Mouse (Mus musculus) frontal cortex, postnatal 10 days (tissue): Measurements from ENCODE around the gene Gm10681.
A peak's percentile ranks its signal among the peaks of the same experiment; 100 is the strongest.
"Not testable (repeated sequence)": the region's sequence is repeated elsewhere in the genome, so short reads cannot be mapped to it uniquely, and the experiment has no call there.

Experiments used
- DNase-seq, 2 experiments: peaks; one replicate each; pipeline ENCODE4 v3.0.0; 2022; ENCODE audit warnings: low spot score in 2 of 2, mixed read lengths in 1 of 2

Gene Gm10681

DNA sequence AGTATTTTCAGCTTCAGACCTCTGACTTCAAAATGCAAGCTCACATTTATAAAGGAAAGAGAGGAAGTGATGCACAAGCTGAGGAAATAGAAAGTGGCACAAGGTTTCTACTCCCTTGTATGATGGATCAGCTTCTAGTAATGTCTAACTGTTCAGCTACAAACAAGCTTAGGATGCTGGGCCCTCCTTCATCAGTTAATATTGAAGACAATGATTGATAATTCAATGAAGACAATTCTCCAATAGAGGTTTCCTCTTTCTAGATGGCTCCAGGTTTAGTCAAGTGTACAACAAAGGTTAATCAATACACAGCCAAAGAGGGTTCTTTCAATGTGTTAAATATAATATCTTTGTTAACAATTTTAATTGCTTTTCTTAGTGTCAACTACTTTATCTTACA lies at the start of gene Gm10681:
Gm10681 (minus strand) TSS at position 101 of the 400 bp plus-strand sequence.
- no peak for DNase-seq

DNA sequence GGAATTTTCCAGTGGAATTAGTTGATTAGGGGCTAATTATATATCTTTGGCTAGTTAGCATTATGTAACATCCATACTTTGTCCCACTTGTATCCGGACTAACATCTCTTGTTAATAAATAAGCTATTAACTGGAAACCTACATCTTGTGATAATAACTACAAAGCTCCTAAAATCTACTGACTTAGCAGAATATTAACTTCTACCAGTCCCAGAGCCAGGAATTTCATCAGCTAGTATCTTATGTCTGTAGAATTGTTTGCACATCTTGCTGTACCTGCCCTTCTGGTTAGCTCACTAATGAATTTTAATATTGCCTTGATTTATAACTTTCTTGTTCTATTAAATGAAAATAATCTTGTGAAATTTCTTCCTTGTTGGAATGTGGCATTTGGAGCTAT lies 46.5 kb upstream of the Gm10681 start:
- no peak for DNase-seq

DNA sequence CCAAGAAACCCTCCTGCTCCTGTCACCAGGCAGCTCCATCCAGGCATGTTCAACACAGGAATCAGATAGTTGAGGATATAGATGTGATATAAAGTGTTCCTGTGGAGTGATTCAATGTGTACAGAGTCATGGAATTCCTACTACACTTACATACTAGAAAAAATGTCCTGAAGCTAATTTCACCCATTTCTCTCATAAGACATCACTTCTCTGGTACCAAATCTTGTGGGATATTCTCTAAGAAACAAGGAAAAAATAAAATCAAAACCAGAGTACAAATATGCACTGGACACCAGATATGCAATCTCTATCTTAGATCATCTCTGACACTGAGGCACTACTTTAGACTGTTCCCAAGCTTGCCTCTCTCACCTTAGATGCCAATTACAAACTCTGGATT lies 41.5 kb upstream of the Gm10681 start, which contains the start of gene Hsd3b5:
Hsd3b5 (minus strand) TSS at position 101 of the 400 bp plus-strand sequence.
- no peak for DNase-seq

DNA sequence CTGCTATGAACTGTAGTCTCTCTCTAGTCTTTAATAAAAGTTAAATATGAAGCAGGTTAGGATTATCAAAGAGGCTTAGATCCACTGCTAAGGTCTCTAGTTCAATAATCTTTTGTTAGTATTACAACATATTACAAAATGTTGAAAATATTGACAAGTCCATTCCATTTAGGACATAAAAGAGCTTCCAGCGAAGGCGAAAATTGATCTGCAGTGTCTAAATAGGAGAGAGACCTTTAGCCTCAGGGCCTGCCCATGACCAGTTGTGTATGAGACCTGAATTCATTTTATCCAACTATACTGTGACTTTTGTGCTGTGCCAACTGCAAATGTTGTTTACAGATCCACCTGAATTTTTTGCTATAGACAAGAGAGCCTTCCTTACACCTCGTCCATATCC lies 41.0 kb upstream of the Gm10681 start:
- DNase-seq, result no peak

DNA sequence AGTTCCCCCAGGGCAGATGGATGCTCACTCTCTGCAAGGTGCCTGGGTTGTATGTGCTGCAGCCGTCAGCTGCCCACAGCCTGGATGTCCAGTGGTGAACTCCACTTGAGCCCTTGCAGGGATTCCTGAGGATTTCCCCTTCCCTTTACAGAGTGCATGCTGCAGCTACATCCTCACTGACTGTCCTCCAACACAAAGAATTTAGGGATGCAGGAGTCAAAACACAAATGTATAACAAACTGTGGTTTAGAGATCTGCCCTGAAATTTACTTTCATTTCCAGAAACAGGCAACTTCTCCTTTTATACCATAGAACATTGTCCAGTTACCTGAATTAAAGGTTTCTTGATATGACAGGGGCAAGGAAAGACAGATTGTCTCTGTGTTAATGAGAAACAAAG lies 28.2 kb upstream of the Gm10681 start:
- DNase-seq, result not testable (repeated sequence)

DNA sequence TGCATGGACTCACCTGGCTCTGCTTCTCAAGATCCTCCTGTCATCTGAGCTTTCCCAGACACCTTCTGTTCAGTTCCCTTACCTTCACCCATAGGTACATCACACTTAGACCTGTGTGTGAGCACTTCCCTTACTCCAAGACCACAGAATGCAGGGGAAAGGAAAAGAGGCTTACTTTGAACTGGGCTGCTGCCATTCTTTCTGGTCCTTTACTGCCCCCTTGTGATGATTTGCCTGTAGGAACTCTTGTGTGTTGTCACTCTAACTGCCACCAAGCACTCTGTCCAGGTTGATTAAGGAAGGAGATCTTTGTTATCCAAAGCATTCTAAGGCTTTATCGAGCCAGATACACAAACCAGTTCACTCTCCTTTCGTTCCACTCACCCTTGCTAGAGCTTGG lies 27.6 kb upstream of the Gm10681 start:
- not testable (repeated sequence) for DNase-seq

DNA sequence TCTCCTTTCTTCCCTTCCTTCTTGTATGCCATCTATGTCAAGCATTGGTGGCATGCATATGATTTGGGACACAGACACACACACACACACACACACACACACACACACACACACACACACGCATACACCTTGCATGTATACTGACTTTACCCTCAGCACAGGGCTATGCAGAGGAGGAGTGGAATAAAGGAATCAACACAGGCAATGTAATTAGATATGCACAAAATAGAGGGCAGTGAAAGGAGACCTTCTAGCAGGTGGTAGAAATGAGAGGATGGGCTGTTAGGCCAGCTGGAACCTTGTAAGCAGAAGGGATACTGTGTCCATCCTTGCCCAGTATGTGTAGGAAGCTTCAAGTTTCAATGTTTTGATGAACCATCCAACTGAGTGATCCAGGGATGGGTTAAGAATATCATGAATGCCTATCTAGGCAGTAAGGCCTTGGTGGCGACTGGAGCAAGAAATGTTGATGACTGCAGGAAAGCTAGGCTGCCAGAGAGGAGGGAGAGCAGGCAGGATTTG lies 25.9 kb upstream of the Gm10681 start:
- not testable (repeated sequence) for DNase-seq

DNA sequence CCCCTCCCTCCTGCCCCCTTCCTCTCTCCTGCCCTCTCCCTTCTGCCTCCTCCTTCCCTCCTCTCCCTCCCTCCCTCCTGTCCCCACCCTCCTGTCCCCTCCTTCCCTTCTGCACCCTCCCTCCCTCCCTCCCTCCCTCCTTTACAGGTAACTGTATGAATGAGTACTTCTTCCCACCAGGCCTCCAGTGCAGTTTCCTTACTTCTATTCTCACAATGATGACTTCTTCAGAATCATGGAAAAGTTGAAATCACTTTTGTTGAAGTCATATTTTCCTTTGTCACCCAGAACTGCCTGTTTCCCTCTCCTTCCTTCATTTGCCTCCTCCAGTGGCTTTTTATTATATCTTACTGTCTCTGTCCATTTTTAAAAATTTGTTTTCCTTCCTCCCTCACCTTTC lies 25.4 kb upstream of the Gm10681 start:
- DNase-seq, result no peak

DNA sequence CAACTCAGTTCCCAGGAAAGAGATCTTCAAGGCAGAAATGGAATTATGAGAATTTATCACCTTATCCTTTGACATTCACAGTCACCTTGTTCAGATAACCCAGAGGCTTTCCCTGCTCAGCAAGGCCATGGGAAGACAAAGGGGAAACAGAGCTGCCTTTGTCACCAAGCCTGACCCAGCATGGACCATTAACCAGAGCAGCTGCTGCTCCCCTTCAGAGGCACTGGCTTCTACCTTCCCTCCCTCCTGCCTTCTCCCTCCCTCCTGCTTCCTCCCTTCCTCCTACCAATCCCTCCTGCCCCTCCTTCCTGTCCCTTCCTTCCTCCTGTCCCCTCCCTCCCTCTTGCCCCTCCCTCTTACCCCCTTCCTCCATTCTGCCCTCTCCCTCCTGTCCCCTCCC lies 24.9 kb upstream of the Gm10681 start:
- not testable (repeated sequence) for DNase-seq

DNA sequence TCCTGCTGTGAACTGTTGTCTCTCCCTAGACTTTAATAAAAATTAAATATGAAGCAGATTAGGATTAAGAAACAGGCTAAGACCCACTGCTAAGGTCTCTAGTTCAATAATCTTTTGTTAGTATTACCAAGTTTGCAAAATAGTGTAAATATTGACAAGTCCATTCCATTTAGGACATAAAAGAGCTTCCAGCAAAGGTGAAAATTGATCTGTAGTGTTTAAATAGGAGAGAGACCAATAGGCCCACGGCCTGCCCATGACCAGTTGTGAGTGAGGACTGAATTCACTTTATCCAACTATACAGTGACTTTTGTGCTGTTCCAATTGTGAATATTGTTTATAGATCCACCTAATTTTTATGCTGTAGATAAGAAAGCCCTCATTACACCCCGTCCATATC lies 886 bp downstream of the Gm10681 start:
- no peak for DNase-seq

DNA sequence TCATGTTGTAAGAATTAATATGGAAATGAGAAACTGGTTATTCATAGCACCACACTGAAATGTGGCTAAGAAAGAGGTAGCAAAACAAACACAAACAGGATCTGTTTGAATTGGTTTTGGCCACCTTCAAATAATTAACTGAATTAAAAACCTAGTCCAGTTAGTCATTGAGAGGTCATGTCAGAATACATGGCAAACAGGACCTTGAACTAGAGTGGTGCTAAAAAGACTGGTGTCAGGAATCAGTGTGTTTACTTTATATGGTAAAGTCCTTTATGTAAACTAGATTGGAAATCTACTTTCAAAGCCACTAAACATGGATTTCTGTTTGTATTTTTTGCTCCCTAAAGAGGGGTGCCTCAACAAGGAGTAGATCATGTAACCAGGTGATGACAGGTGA lies 6.0 kb downstream of the Gm10681 start:
- DNase-seq, result not testable (repeated sequence)

DNA sequence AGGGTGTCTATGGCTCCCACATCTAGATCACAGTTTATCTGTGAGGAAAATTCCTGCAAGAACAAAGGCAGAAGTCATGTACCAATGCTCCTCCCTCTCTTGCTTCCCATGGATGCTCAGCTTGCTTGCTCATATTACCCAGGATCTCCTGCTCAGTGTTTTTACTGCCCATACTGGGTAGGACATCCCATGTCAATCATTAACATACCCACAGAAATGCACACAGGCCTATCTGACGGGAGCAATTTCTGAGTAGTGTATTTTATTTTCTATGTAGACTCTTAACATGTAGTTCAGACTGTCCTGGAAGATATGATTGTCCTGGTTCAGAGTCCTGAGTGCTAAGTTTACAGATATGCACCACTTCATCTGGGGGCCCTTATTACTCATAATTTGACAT lies 6.4 kb downstream of the Gm10681 start:
- not testable (repeated sequence) for DNase-seq

DNA sequence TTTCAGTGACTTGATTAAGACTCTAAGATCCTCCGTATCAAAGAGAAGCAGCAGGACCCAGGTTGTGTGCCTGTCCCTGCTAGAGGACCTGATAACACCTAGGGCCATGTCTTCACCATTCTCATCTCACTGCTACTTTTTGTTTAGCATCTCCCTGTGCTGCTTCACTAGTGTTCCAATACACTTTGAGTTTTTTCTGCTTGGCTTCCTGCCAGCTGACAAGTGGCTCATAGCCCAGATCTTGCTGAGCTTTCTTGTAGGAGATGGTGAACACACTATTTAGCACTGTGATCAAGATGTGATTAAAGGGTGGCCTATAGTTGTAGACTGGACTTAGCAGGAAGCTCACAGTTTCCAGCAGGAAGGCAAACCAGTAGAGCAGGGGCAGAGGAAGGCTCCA lies 7.6 kb downstream of the Gm10681 start:
- peak; percentile 54 to 59 for DNase-seq

DNA sequence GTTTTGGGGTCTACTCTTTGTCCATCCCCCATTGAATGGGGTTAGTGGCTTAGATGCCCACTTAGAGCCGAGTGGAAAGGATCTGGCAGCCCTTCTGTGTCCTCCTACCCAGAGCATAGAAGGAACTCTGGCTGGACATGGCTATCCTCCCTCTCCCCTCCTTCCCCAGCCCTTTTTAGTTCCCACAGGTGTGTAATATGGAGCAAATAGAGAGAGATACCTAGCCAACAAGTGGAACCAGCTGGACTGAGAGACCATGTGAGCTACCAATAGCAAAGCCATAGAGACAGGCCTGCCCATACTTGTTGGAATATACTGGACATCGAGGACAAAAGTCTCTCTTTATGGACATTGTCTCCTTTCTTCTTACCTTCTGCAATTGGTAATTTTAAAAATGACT lies 20.9 kb downstream of the Gm10681 start:
- not testable (repeated sequence) for DNase-seq

DNA sequence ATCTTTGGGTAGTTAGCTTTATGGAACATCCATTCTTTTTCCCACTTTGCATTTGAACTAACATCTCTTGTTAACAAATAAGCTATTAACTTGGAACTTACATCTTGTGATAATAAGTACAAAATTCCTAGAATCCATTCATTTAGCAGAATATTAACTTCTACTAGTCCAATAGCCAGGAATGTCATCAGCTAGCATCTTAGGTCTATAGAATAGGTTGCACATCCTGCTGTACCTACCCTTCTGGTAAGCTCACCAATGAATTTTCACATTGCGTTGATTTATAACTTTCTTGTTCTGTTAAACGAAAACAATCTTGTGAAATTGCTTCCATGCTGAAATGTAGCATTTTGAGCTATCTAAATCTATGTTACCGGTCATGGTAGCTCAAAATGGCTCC lies 23.7 kb downstream of the Gm10681 start:
- not testable (repeated sequence) for DNase-seq

DNA sequence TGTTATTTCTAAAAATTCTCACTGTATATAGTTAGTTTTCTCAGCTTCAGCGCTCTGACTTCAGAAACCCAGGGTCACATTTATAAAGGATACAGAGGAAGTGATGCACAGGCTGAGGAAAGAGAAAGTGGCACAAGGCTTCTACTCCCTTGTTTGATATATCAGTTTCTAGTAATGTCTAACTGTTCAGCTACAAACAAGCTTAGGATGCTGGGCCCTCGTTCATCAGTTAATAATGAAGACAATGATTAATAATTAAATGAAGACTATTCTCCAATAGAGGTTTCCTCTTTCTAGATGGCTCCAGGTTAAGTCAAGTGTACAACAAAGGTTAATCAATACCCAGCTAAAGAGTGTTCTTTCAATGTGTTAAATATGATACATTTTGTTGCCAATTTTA lies 24.8 kb downstream of the Gm10681 start:
- DNase-seq, result not testable (repeated sequence)

DNA sequence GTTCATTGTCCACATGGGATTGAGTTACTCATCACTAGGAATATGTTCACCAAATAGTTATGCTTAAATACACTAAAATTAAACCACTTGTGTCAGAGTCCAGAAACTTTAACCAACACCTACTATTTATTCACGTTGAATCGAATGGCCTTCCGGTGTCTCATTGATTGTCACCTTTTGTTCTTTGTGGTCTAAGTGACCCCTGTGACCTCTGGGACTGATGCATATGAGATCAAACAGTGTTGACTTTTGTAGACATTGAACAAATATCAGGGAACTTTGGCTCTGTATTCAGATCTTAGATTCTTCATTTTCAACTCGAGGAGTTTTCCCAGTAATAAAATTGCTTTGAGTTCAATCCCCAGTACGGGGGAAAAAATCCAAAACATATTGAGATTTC lies 27.9 kb downstream of the Gm10681 start:
- DNase-seq, result not testable (repeated sequence)

DNA sequence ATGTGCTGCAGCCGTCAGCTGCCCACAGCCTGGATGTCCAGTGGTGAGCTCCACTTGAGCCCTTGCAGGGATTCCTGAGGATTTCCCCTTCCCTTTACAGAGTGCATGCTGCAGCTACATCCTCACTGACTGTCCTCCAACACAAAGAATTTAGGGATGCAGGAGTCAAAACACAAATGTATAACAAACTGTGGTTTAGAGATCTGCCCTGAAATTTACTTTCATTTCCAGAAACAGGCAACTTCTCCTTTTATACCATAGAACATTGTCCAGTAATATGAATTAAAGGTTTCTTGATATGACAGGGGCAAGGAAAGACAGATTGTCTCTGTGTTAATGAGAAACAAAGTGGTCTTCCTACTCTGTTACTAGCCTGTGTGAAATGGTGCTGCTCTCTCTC lies 37.8 kb downstream of the Gm10681 start:
- not testable (repeated sequence) for DNase-seq

DNA sequence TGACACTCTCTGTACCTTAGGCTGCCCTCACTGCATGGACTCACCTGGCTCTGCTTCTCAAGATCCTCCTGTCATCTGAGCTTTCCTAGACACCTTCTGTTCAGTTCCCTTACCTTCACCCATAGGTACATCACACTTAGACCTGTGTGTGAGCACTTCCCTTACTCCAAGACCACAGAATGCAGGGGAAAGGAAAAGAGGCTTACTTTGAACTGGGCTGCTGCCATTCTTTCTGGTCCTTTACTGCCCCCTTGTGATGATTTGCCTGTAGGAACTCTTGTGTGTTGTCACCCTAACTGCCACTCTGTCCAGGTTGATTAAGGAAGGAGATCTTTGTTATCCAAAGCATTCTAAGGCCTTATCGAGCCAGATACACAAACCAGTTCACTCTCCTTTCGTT lies 38.4 kb downstream of the Gm10681 start:
- DNase-seq, result not testable (repeated sequence)

DNA sequence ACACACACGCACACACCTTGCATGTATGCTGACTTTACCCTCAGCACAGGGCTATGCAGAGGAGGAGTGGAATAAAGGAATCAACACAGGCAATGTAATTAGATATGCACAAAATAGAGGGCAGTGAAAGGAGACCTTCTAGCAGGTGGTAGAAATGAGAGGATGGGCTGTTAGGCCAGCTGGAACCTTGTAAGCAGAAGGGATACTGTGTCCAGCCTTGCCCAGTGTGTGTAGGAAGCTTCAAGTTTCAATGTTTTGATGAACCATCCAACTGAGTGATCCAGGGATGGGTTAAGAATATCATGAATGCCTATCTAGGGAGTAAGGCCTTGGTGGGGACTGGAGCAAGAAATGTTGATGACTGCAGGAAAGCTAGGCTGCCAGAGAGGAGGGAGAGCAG lies 40.1 kb downstream of the Gm10681 start:
- DNase-seq, result not testable (repeated sequence)

DNA sequence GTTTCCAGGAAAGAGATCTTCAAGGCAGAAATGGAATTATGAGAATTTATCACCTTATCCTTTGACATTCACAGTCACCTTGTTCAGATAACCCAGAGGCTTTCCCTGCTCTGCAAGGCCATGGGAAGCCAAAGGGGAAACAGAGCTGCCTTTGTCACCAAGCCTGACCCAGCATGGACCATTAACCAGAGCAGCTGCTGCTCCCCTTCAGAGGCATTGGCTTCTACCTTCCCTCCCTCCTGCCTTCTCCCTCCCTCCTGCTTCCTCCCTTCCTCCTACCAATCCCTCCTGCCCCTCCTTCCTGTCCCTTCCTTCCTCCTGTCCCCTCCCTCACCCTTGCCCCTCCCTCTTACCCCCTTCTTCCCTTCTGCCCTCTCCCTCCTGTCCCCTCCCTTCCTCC lies 41.0 kb downstream of the Gm10681 start:
- not testable (repeated sequence) for DNase-seq

DNA sequence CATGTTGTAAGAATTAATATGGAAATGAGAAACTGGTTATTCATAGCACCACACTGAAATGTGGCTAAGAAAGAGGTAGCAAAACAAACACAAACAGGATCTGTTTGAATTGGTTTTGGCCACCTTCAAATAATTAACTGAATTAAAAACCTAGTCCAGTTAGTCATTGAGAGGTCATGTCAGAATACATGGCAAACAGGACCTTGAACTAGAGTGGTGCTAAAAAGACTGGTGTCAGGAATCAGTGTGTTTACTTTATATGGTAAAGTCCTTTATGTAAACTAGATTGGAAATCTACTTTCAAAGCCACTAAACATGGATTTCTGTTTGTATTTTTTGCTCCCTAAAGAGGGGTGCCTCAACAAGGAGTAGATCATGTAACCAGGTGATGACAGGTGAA lies 63.6 kb downstream of the Gm10681 start:
- not testable (repeated sequence) for DNase-seq

DNA sequence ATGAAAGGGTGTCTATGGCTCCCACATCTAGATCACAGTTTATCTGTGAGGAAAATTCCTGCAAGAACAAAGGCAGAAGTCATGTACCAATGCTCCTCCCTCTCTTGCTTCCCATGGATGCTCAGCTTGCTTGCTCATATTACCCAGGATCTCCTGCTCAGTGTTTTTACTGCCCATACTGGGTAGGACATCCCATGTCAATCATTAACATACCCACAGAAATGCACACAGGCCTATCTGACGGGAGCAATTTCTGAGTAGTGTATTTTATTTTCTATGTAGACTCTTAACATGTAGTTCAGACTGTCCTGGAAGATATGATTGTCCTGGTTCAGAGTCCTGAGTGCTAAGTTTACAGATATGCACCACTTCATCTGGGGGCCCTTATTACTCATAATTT lies 64.1 kb downstream of the Gm10681 start:
- DNase-seq, result not testable (repeated sequence)

DNA sequence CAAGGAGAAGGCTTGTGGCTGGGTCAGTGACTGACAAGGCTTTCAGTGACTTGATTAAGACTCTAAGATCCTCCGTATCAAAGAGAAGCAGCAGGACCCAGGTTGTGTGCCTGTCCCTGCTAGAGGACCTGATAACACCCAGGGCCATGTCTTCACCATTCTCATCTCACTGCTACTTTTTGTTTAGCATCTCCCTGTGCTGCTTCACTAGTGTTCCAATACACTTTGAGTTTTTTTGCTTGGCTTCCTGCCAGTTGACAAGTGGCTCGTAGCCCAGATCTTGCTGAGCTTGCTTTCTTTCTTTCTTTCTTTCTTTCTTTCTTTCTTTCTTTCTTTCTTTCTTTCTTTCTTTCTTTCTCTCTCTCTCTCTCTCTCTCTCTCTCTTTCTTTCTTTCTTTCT lies 65.8 kb downstream of the Gm10681 start:
- DNase-seq, result not testable (repeated sequence)
